Mouse (Mus musculus) midbrain, embryonic 11.5 days (tissue): ENCODE data around the gene Gm20662. TPM values are rescaled to one million over a fixed set of nuclear protein-coding genes. Genes with fewer than 3 reads are reported as not detected.

Source experiments
- ATAC-seq: fragments of 200-750 bp; cut with Nextera tagmentation; 2 replicates; pipeline ENCODE4 v1.8.0; 2017; ENCODE audit warnings: moderate TSS enrichment, moderate library complexity; ENCODE audit not compliant: low FRiP score
- DNase-seq: peaks from one replicate; pipeline ENCODE4 v3.0.0; 2015; ENCODE audit warnings: low spot score; ENCODE audit errors: missing footprints
- H3K27ac ChIP-seq: fragments of 300-500 bp; sonication (generic); 2 replicates; pipeline ENCODE4 v1.5.1; 2014; ENCODE audit warnings: low read depth, low read length
- H3K27me3 ChIP-seq: fragments of 300-500 bp; sonication (generic); 2 replicates; pipeline ENCODE4 v1.6.1; 2014; ENCODE audit warnings: mild to moderate bottlenecking, low read length, moderate library complexity, mixed read lengths; ENCODE audit not compliant: control insufficient read depth, insufficient read depth
- H3K36me3 ChIP-seq: fragments of 300-500 bp; sonication (generic); 2 replicates; pipeline ENCODE4 v1.6.1; 2014; ENCODE audit warnings: mild to moderate bottlenecking, low read length, moderate library complexity, mixed read lengths; ENCODE audit not compliant: control insufficient read depth, insufficient read depth
- H3K4me1 ChIP-seq: fragments of 300-500 bp; sonication (generic); 2 replicates; pipeline ENCODE4 v1.6.1; 2014; ENCODE audit warnings: low read length; ENCODE audit not compliant: control insufficient read depth, insufficient read depth
- H3K4me2 ChIP-seq: fragments of 300-500 bp; sonication (generic); 2 replicates; pipeline ENCODE4 v1.6.1; 2014; ENCODE audit warnings: mild to moderate bottlenecking, moderate library complexity
- H3K4me3 ChIP-seq: fragments of 300-500 bp; sonication (generic); 2 replicates; pipeline ENCODE4 v1.5.1; 2014; ENCODE audit warnings: low read depth, low read length
- H3K9ac ChIP-seq: fragments of 300-500 bp; sonication (generic); 2 replicates; pipeline ENCODE4 v1.6.1; 2014; ENCODE audit warnings: low read length
- H3K9me3 ChIP-seq: fragments of 300-500 bp; sonication (generic); 2 replicates; pipeline ENCODE4 v1.6.1; 2016; ENCODE audit warnings: low read length; ENCODE audit not compliant: control insufficient read depth
- WGBS: fragments of 180-500 bp; shearing (Covaris S2); extraction: QIAGEN DNeasy Blood & Tissue Kit; methylation state at CpG from one replicate; pipeline ENCODE4 v1.1.7; 2014; 5-methylcytosine and 5-hydroxymethylcytosine counted together
- polyA plus RNA-seq: library from polyadenylated mRNA; unstranded; fragments of >200 nt; fragmentation: Nextera tagmentation; extraction: Ambion mirVana; gene quantifications from 2 replicates; pipeline ENCODE4 v1.2.1, GENCODE M21; 2014

Gene Gm20662
- polyA plus RNA-seq, 1 experiment from 2014 or later: 0.82 TPM

DNA sequence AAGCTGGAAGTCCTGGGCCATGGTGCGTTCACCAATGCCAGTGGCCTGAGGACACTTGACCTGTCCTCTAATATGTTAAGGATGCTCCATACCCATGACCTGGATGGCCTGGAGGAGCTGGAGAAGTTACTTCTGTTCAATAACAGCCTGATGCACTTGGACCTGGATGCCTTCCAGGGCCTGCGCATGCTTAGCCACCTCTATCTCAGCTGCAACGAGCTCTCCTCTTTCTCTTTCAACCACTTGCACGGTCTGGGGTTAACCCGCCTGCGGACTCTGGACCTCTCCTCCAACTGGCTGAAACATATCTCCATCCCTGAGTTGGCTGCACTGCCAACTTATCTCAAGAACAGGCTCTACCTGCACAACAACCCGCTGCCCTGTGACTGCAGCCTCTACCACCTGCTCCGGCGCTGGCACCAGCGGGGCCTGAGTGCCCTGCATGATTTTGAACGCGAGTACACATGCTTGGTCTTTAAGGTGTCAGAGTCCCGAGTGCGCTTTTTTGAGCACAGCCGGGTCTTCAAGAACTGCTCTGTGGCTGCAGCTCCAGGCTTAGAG lies 57.6 kb downstream of the Gm20662 start:
- peaks cover 8% of the 10 kb centered on the region; the same call in 1 of the 2 replicates for H3K36me3 ChIP-seq

DNA sequence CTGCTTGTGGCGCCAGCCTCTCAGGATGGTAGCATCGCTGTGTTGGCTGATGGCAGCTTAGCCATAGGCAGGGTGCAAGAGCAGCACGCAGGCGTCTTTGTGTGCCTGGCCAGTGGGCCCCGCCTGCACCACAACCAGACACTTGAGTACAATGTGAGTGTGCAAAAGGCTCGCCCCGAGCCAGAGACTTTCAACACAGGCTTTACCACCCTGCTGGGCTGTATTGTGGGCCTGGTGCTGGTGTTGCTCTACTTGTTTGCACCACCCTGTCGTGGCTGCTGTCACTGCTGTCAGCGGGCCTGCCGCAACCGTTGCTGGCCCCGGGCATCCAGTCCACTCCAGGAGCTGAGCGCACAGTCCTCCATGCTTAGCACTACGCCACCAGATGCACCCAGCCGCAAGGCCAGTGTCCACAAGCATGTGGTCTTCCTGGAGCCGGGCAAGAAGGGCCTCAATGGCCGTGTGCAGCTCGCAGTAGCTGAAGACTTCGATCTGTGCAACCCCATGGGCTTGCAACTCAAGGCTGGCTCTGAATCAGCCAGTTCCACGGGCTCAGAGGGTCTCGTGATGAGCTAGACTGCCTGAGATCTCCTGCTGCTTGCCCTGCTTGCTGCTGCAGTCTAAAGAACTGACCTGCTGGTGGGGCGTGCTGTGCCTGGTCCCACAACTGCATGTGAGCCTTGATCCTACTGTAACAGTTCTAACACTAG lies 58.3 kb downstream of the Gm20662 start:
- Histone ChIP-seq H3K4me3 (no peak overlapping the region), H3K36me3 (peaks cover 12% of the 10 kb centered on the region; the same call in 1 of the 2 replicates), H3K4me2 (no peak overlapping the region), H3K9me3 (no peaks in the 10 kb centered on the region), H3K9ac (no peak overlapping the region), H3K27me3 (no peaks in the 10 kb centered on the region), H3K4me1 (peaks cover 8% of the 10 kb centered on the region), H3K27ac (no peak overlapping the region)
- 92% methylated on average over 22 of the region's 22 CpGs for WGBS
- ATAC-seq: no peak
- DNase-seq: peak; percentile 77

More for the DNA sequence above, 57.6 kb downstream of the Gm20662 start:
- Histone ChIP-seq H3K9ac (no peak overlapping the region), H3K27ac (no peak overlapping the region), H3K4me3 (no peak overlapping the region), H3K4me1 (peaks cover 9% of the 10 kb centered on the region), H3K27me3 (no peaks in the 10 kb centered on the region), H3K9me3 (no peaks in the 10 kb centered on the region), H3K4me2 (no peak overlapping the region)
- 94% methylated on average over 15 of the region's 15 CpGs for WGBS
- no peak for DNase-seq
- no peak for ATAC-seq

DNA sequence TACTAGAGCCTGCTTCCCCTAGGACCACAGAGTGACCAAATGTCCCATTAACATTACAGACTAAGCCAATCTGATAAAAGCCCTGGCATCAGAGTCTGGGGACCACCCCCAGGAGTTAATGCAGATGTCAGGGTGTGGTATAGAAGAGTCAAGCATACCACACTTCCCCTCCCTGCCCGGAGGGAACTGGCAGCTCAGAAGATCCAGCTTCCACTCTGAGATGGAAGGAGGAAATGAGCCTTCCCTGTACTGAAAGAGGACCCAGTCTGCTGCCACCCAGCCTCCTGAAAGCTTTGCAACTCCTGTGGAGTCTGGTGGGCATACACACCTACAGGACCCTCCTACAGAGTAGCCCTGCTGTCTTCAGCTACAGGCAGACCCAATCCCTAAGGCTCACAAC lies 58.9 kb downstream of the Gm20662 start:
- 85% methylated on average over 1 of the region's 1 CpGs for WGBS
- no peak for ATAC-seq
- DNase-seq: peak; percentile 35
- Histone ChIP-seq H3K36me3 (peaks cover 12% of the 10 kb centered on the region; the same call in 1 of the 2 replicates), H3K9me3 (no peaks in the 10 kb centered on the region), H3K27me3 (no peaks in the 10 kb centered on the region), H3K27ac (no peak overlapping the region), H3K4me3 (no peak overlapping the region), H3K9ac (no peak overlapping the region), H3K4me2 (no peak overlapping the region), H3K4me1 (peaks cover 3% of the 10 kb centered on the region; the same call in 1 of the 2 replicates)

DNA sequence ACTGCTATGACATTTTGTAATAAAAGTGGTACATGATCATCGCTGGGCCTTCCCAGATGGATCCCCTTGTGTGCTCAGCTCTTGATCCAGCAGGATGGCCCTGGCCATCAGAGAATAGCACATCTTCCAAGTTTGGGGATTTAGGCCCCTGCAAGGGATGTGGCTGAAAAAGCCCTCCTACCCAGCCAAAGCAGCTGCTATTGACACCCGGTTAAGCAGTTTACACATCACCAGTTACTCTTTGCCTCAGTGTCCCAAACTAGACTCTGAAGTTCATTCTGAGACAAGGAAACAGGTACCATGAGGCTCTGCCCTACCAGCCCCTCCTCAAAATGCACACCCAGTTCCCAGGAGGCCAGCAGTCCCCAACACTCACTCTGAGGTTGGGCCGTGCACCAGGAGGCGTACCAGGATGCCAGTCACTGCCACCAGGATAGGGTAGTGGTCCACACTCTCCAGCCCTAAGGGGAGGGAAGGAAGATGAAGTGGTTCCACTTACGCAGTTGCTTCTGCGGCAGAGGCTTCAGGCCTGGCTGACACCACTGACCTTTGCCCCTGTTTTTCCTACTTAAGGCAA lies 59.6 kb downstream of the Gm20662 start:
- whole genome bisulfite sequencing: 88% methylated on average over 6 of the region's 6 CpGs
- Histone ChIP-seq H3K4me1 (peaks cover 3% of the 10 kb centered on the region; the same call in 1 of the 2 replicates), H3K4me3 (no peak overlapping the region), H3K4me2 (no peak overlapping the region), H3K9ac (no peak overlapping the region), H3K9me3 (no peaks in the 10 kb centered on the region), H3K27ac (no peak overlapping the region), H3K27me3 (no peaks in the 10 kb centered on the region), H3K36me3 (peaks cover 12% of the 10 kb centered on the region; the same call in 1 of the 2 replicates)
- ATAC-seq: no peak
- DNase-seq: peak; percentile 62

DNA sequence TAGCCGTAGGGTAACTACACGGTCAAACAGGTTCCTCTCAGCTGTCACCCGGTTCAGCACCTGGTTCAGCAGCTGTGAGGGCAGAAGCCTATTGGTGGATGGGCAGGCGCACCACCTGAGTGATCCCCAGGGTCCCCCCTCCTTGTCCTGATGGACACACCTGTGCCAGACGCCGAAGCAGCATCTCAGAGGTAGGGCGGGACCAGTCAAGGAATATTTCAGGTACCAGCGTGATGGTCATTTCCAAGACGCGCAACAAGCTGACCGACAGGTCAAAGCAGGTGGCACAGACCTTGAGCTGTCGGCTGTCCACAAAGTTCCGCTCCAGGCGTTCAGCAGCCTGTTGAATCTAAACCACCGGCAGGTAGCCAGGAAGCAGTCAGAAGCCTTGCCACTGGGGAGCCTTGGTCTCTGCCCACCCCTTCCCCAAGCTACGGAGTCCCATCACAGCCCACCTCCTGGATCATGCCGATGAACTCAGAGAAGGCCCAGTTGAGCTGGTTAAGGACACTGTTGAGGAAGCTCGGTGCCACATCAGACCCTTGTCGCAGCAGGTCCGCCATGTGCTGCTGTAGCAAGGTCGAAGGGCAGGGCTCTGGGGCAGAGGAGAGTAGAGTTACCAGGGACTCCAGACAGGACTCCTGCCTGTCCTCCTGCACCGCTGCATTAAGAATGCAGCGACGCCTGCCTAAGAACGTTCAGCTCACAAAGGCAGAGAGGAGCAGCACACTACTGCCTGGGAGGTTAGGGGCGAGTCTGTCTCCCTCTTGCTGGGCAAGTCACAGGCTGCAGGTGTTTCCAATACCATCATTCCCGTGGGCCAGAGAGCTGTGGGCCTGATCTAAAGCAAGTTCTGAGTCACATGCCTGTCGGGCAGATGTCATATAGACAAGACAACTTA lies 60.5 kb downstream of the Gm20662 start:
- H3K4me2 ChIP-seq: no peak overlapping the region
- H3K27ac ChIP-seq: no peak overlapping the region
- H3K4me1 ChIP-seq: peaks cover 3% of the 10 kb centered on the region; the same call in 1 of the 2 replicates
- WGBS: 83% methylated on average over 28 of the region's 28 CpGs
- H3K9ac ChIP-seq: no peak overlapping the region
- H3K9me3 ChIP-seq: no peaks in the 10 kb centered on the region
- no peak overlapping the region for H3K4me3 ChIP-seq
- peaks cover 6% of the 10 kb centered on the region; the same call in 1 of the 2 replicates for H3K36me3 ChIP-seq
- ATAC-seq (no peak), DNase-seq (peak; percentile 79)
- H3K27me3 ChIP-seq: no peaks in the 10 kb centered on the region

DNA sequence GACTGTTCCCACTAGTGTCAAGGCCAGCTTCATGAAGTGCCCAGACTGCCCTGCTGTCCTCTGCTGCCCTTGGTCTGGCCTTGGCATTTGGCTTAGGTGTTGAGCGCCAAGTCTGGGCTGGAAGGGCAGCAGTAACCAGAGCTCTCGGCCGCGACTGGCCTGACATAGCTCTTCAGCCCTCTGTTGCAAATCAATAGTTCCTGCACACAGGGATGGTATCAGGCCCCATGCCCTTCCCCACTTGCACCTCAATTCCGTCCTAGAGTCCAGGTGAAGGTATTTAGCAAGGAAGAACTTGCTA lies 61.1 kb downstream of the Gm20662 start:
- Histone ChIP-seq H3K9me3 (no peaks in the 10 kb centered on the region), H3K9ac (no peak overlapping the region), H3K27me3 (no peaks in the 10 kb centered on the region), H3K4me1 (peaks cover 3% of the 10 kb centered on the region; the same call in 1 of the 2 replicates), H3K4me2 (no peak overlapping the region), H3K27ac (no peak overlapping the region), H3K36me3 (peaks cover 6% of the 10 kb centered on the region; the same call in 1 of the 2 replicates), H3K4me3 (no peak overlapping the region)
- ATAC-seq (no peak), DNase-seq (no peak)
- WGBS: 89% methylated on average over 5 of the region's 5 CpGs

DNA sequence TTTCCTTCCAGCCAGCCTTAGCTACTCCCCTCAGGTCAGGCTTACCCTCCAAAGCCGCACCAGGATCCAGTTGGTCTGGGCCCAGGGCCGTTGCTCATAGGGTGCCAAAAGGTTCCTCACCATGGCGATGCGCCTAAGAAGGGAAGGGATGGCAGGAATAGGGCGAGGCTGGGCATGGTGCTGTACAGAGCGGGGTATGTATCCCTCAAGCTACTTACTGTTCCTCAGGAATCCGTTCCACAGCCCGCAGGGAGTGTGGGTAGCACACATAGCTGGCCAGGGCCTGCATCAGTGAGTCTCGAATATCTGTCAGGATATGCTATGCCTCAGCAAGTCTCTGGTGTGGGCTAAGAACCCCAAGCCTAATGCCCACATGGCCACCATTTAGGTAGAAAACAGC lies 62.1 kb downstream of the Gm20662 start:
- H3K36me3 ChIP-seq: peaks cover 6% of the 10 kb centered on the region; the same call in 1 of the 2 replicates
- no peaks in the 10 kb centered on the region for H3K27me3 ChIP-seq
- H3K4me2 ChIP-seq: no peak overlapping the region
- H3K9ac ChIP-seq: no peak overlapping the region
- H3K9me3 ChIP-seq: no peaks in the 10 kb centered on the region
- no peak overlapping the region for H3K4me3 ChIP-seq
- DNase-seq: peak; percentile 26
- no peak overlapping the region for H3K27ac ChIP-seq
- ATAC-seq: no peak
- H3K4me1 ChIP-seq: no peaks in the 10 kb centered on the region
- 97% methylated on average over 9 of the region's 9 CpGs for WGBS

DNA sequence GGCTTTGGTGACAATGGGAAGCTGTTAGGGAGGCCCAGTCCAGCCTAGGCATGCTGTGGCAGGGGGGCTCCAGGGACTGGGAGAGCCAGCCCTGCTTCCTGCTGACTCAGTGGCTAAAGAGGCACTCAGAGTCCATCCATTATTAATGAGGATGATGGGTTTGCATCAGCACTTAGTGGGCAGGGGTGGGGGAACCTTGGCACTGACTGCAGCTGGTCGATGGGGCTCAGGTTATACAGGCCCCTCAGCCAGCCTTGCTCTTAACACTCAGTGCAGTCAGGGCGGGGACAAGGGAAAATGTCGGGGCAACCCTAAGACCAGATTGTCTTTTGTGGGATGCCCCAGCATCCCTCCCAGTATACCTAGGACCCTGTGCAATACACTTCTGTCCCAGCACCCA lies 66.0 kb downstream of the Gm20662 start:
- WGBS: 90% methylated on average over 3 of the region's 3 CpGs
- no peak overlapping the region for H3K4me3 ChIP-seq
- H3K9ac ChIP-seq: no peak overlapping the region
- H3K4me1 ChIP-seq: no peaks in the 10 kb centered on the region
- no peaks in the 10 kb centered on the region for H3K9me3 ChIP-seq
- H3K36me3 ChIP-seq: peaks cover 4% of the 10 kb centered on the region; the same call in 1 of the 2 replicates
- no peak overlapping the region for H3K27ac ChIP-seq
- DNase-seq (no peak), ATAC-seq (0 out of 2 replicates have a peak, but pooled peaks have one; percentile 24)
- H3K27me3 ChIP-seq: no peaks in the 10 kb centered on the region
- no peak overlapping the region for H3K4me2 ChIP-seq
